Mouse (Mus musculus) lung, postnatal 10 days (tissue): ENCODE measurements around the gene Hspg2.

Experiments
- DNase-seq: peaks from one replicate; pipeline ENCODE4 v3.0.0; 2021

The Hspg2 gene

GRCm38 (mm10) chr4:137461981-137462690 is 6.4 kb upstream of the Hspg2 start:
- DNase-seq: peak; percentile 83

GRCm38 (mm10) chr4:137465125-137465787 is 3.3 kb upstream of the Hspg2 start:
- DNase-seq: peak; percentile 48

GRCm38 (mm10) chr4:137466991-137467390 is 1.6 kb upstream of the Hspg2 start:
- no peak for DNase-seq

DNA sequence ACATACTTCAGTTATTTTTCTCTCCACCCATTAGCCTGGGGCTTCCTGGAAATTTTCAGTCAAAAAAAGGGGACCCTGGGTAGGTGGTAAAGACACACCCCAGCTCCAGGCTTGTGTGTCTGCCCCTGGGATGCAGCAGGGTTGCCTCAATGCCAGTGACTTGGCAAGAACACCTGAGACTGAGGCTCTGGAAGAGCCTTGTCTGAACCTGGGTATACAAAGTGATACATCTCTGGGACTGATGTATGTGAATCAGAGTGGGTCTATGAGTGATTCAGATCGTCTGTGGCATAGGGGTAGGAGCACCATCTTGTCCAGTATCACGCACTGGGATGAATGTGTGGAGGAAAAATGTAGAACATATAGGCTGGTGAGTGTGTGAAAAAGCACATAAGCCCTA is 1.0 kb upstream of the Hspg2 start:
- no peak for DNase-seq

GRCm38 (mm10) chr4:137469081-137469844 is 694 bp downstream of the Hspg2 start:
- DNase-seq: peak; percentile 54

DNA sequence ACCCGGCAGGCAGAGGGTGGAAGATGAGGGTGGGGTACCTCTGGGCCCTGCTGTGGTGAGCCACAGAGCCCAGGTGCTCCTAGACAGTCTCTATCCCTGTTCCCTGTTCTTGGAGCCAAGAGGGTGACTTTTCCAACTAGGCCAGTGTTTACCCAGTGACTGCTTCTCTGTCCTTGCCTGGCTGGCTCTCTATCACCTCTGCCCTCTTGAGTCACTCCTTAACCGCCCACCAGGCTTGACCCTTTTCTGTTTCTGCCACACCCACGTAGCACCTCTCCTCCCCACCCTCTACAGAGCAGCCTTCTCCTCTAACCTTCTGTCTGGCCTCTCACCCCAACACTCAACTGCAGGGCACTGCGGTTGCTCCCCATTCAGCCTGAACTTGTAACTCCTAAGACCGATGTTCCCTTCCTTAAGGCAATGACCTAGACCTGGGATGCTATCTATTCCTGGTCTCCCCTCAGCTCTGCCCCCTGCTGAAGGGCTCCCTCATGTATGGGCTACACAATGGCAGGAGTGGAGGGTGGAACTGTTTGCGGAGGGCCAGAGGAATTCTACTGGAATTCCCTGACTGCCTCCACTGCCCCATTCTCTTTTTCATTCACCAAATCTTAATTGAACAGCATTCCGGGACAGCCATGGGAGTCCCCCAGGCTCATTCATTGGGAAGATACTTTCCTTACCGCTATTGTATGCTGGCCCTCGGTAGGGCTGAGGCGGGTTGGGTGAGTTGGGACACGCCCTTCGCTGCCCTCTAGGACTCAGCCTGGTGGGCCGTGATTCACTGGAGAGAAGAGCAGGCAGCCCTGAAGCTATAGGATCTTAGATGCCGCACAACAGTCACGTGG is 1.5 kb downstream of the Hspg2 start:
- DNase-seq: no peak

- no peak for DNase-seq
Measured at GRCm38 (mm10) chr4:137470701-137471317, 2.2 kb downstream of the Hspg2 start.

DNA sequence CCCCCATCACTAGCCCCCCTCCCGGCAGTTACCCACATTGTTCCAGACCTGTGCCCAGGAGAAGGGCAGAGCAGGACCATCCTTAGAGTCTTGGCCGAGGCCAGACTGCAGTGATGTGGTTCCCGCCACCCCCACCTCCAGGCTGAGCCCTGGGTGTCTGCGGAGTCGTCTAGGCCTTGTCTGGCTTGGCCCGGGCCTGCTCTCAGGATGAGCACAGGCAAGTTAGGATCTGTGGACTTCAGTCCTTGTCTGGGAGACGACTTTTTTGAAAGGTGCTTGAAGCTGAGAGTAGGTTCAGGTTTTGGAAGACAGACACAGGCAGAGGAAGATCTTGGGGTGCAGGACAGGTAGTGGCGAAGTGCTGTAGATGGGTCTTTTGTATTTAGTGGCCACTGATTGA is 2.8 kb downstream of the Hspg2 start:
- DNase-seq: no peak

DNA sequence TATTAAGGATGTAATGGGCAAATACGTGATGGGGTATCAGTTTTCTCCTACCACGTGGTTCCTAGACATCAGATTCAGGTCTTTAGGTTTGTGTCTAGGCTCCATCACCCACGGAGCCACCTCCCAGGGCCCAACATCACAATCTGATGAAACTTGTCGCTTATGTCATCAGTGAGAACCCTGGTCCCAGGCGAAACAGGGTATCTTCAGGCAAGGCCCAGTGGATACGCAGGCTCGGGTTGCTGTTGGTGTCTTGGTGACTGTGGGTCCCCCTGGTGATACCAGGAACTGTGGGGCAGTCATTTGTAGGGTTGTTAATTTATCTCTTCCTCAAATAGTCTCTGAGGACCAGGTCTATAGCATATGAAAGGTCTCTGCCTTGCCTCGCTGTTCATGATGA is 4.7 kb downstream of the Hspg2 start:
- no peak for DNase-seq

DNA sequence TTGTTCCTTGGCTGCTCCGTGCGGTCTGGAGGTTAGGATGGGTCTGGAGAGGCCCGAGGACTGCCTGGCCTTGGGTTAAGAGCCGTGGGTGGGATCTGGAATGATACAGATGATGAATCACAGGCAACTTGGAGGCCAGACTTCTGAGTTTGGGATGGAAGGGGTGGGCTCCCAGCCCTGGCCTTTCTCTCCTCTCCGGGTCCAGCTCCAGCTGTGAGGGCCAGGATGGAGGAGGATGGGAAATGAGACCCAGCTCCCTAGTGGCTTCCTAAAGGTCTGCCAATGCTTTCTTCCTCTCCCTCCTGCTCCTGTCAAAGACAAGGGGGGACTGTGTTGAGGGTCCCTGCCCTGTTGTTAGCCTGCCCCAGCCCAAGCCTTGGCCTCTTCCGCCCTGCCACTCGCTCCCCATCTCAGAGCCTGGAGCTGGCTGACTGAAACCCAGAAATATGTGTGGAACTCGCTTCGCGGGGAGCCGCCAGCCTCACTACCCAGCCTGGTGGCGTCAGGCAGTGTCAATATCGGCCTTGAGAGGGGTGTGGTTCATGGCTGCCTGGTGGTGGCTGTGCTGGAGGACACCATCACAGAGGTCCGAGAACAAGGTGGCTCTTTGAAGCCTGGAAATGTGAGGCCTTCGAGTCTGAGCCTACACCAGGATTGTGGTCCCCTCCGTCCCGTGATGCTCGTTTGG is 5.3 kb downstream of the Hspg2 start:
- peak; percentile 56 for DNase-seq

DNA sequence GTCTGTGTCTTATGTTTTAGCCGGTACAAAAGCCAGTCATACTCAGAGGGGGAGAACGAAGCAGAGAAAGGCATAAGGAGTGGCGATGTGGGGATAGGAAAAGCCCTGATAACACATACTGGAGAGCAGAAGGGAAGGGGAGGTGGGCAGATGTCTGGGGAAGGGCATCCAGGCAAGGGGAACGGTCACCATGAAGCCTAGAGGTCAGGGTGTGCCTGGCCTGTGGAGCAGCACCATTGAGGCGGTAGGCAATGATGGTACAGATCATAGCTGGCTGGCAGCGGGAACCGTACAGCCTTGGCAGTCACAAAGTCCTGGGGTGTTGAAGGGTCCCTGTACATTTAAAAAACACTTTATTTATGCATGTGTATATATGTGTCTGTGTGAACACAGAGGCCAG is 6.1 kb downstream of the Hspg2 start:
- DNase-seq: no peak

GRCm38 (mm10) chr4:137475271-137476050 is 6.9 kb downstream of the Hspg2 start:
- no peak for DNase-seq

DNA sequence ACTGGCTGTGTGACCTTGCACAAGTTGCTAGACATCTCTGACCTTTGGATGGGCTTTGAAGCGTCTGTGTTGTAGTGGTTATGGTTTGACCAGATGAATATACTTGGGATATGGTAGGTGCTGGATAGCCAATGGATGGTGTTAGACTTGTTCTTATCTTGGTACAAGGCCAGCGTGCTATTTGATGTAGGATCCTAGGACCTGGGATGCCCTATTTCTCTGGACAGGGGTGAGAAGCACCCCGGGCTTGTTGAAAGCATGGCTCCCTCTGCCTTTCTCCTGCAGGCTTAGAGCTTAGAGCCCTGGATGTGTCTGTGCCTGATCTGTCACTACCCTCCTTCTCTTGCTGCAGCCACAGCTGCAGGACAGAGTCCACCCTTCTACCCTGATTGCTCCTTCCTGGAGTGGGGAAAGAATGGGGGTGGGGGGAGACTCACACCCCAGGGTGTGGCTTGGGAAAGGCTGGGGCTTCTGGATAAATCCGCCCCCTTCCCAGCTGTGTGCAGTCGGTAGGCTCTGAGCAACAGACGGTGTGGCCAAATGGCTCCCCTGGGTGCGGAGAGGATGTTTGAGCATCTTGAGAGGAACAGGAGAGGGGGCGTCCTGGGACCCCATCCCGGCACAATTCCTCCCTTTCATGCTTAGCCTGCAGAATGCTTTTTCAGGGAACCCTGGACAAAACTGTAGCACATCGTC is 7.6 kb downstream of the Hspg2 start:
- DNase-seq: peak; percentile 80

DNA sequence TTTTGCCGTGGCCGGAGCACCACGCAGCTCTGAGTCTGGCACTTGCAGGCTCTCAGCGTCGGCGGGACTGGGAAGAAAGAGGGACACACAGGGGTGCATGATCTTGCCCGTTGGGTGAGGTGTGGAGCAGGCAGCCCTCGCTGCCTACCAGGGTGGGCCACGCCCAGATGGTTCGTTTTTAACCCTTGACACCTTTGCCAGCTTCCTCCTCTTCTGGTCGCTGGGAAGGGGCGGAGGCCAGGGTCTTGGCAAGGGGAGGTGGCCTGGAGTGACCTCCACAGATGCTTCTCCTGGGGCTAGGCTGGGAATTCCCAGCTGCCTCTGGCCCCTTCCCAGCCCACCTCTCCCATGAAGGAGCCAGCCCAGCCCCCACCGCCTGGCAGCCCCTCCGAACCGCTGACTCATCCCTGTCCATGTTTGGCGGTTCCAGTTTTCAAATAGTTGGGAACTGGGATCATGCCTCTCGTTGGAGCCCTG is 8.2 kb downstream of the Hspg2 start:
- peak; percentile 71 for DNase-seq

DNA sequence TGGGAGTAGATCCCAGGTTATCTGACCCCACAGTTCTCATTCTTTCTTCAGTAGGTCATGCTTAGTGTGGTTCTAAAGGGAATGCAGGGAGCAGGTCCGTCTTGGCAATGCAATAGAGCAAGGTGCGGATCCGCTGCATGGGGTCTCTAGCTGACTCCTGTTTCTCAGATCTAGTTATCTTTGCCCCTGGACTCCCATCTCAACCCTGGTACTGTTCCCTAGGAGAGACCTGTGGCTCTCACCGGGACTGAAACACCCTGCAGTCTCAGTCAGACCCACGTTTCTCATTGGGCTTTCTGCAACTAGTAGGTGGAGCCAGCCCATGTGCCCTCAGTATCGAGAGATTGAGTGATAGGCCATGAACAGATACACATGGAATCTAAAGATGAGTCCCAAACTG is 9.0 kb downstream of the Hspg2 start:
- DNase-seq: no peak

- peak; percentile 49 for DNase-seq
Measured at GRCm38 (mm10) chr4:137478306-137478705, 9.7 kb downstream of the Hspg2 start.

DNA sequence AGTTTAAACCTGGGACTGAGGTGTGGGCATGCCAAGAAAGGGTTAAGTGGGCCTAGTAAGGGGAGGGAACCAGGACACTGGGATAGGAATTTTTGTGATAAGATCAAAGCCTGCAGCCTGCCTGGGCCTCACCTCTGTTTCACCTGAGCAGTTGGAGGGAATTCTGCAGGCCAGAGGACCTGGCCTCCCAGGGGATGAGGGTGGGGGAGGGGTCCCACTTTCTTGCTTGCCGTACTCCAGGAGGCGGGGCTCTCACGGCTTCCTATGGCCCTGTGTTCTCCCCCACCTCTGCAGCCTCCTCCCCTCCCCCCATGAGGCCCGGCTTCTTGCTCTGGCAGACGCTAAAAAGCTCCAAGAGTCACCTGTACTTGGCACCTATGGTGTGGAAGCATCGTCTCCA is 11.2 kb downstream of the Hspg2 start:
- peak; percentile 35 for DNase-seq

GRCm38 (mm10) chr4:137480191-137480992 is 11.8 kb downstream of the Hspg2 start:
- no peak for DNase-seq

DNA sequence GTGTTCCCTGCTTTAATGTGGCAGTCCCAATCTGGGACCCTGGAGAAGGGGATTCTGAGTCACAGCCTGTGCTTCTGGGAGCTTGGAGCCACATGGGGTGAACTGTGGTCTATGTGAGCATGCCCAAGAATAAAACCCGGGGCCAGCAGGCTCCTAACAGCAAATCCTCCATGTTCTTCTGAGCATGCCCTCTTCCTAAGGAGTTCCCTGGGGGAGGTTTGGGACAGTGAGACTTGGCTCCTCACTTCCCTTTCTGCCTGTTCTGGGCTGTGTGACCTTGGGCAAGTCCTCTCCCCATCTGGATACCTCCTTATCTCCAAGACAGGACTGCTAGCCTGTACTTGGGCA is 12.4 kb downstream of the Hspg2 start:
- no peak for DNase-seq
